Mouse (Mus musculus): Measurements from ENCODE around the gene Prkcb.

- TF ChIP-seq EP300 (IDR thresholded peaks at IDR 0.05; ENCODE audit: insufficient read depth, low read depth, low read length): no peak
- no peak for TF ChIP-seq CTCF (IDR thresholded peaks at IDR 0.05)
Measured at GRCm38 (mm10) chr7:122652523-122652922, 364.0 kb downstream of the Prkcb start.

All from heart, adult 2 months (tissue).